Mouse (Mus musculus) CD4-positive naive resting alpha-beta T cell, adult 76 days (primary cell): ENCODE measurements around the gene Fam149a. TPM values are rescaled to one million over a fixed set of nuclear protein-coding genes. Genes with fewer than 3 reads are reported as not detected.

ENCODE experiments used
- total RNA-seq: library from RNA; stranded (reverse); gene quantifications from one replicate; pipeline ENCODE4 v1.2.4, GENCODE M21; 2023

Gene Fam149a
- total RNA-seq, result not detected

DNA sequence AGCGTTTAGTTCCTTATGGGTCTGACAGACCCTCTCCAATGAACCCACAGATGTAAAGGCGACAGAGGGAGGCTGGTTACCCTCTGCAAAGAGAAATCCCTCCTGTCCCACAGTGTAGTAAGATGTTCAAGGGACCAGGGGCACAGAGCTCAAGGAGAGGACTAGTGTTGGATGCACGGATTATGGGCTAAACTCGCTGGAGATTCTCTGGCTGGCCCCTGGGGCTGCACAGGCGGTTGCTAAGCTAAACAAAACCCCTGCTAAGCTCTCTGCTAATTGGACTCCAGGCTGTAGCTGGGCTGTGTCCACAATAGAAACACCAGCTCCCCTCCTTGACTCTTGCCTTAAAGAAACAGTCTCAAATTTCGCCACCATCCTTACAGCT is at the start of gene Fam149a:
Gene Fam149a, minus strand, starts transcription at position 329 of the 385 bp plus-strand sequence.

DNA sequence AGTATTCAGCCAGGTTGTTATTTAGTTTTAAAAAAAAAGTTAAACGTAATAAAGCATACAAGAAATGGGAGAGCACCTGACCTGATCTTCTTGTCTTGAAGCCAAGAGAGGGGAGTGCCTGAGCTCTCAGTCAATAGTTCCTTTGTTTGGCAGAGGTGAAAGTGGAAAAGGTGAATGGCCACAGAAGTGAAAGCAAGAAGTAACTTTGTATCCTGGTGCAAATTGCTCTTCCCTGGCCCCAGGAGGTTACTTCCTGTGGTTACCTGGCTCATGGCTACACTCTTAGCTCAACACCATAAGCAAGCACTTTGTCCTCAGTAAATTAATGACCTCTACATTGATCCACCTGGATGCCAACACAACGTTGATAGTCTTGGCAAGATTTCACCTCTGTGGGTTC is 28.8 kb upstream of the Fam149a start, which contains the start of gene Tlr3:
Gene Tlr3, minus strand, starts transcription at position 199 of the 400 bp plus-strand sequence.

DNA sequence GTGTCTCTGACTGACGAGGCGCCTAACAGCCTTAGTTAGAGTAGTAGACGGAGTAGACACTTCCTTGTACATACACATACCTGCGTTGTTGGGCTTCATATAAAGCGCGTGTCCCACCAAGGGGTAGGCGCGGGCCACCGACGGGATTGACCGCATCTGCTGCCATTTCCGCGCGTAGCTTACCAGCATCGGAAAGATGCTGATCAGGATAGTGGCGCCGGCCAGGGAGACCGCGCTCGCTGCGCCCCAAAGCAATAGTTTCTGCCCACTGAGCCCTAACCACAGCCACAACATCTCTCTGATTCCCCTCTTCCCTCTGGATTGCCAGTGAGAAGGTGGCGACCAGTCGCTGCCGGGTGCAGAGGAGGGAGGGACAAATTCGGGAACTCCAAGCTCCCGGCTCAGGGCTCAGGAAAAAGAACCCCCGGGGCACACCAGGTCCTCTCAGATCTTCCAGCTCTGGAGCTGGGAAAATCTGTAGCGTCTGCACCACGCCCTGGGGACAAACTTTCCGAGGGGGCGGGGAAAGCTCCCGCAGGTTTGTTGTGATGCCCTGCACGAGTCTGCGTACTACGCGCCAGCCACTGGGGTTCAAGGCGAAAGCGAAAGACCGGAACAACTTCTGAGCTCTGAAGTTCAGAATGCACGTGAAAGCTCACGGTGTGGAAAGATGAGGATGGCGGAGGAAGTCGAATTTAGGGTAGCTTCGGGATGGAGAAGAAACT is 49.2 kb downstream of the Fam149a start, which contains the start of gene Cyp4v3:
Gene Cyp4v3, minus strand, starts transcription at position 532 of the 725 bp plus-strand sequence.

DNA sequence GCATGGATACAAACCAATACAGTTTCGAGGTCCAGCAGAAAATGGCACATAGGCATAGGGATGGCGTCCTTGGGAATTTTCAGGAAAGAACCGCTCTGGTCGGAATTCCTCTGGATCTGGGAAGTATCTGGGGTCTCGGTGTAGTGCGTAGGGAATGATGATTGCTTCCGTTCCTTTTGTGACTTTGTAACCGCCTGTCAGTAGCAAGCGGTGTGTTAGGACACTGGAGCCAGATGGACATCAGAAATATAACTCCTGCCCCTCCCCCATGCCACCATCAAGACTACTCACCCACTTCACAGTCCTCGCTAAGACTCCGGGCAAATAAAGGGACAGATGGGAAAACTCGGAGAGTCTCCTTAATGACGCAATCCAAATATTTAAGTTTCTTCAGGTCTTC is 73.7 kb downstream of the Fam149a start, which contains the start of gene Gm45753:
Gene Gm45753, minus strand, starts transcription at position 101 of the 400 bp plus-strand sequence.

DNA sequence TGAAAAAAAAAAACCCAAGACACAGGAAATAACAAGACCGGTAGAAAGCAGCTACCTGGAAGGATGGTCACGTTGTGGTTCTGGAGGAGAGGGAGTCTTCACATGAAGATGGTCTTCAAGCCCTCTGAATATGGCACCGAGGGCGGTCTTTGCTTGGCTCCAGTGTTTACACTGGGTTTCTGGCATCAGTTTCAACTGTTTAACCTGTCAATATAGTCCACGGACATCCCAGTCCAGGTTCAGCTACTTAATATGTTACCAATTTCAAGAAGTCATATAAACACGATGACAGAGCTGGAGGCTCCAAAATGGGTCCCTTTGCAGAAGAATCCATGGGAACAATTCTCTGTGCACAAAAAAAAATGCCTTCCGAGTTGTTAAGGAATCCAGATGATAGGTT is 87.4 kb downstream of the Fam149a start, which contains the start of gene Klkb1:
Gene Klkb1, minus strand, starts transcription at position 173 of the 400 bp plus-strand sequence.

Other genes starting within 250 kb of the Fam149a start
- gene F11, start 120.3 kb downstream of the Fam149a start, total RNA-seq, result not detected
- gene Klkb1, start 87.4 kb downstream of the Fam149a start, total RNA-seq, result not detected
- gene Gm45753, start 73.8 kb downstream of the Fam149a start, total RNA-seq, result not detected
- gene Cyp4v3, start 49.1 kb downstream of the Fam149a start, total RNA-seq, result 3.8 TPM
- 0.79 TPM for gene Tlr3, start 28.8 kb upstream of the Fam149a start, total RNA-seq
- 1.4 TPM for gene Sorbs2, start 125.5 kb upstream of the Fam149a start, total RNA-seq